Mouse (Mus musculus) urinary bladder, postnatal 36 days (tissue): ENCODE results near the gene Evi5l.

ENCODE experiments used
- DNase-seq, 2 experiments: peaks; one replicate each; pipeline ENCODE4 v3.0.0; 2022; ENCODE audit warnings: low spot score in 2 of 2, mixed read lengths in 1 of 2

Evi5l gene

DNA sequence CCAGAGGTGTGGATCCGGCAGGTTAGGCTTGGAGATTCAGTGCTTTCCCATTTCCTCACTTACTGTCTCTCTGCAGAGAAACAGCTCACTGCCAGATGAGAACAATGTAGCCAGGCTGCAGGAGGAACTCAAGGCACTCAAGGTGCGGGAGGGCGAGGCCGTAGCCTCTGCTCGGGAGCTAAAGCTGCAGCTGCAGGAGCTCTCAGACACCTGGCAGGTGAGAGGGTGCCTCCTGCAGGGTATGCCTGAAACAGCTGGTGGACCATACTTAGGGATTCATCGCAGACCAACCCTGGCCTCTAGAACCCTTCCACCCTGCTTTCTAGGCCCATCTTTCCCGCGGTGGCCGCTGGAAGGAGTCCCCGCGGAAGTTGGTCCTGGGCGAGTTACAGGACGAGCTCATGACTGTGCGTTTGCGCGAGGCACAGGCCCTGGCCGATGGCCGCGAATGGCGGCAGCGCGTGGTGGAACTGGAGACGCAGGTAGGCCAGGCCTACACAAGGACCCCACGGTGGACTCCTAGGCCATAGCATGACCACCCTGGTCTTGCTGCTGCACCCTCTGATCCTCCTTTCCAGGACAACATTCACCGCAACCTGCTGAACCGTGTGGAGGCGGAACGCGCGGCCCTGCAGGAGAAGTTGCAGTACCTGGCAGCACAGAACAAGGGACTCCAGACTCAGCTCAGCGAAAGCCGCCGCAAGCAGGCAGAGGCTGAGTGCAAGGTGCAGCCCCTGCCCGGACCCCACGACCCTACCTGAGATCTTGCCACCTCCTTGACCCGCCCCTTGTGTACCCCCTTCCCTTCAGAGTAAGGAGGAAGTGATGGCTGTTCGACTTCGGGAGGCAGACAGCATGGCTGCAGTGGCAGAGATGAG, 39.1 kb downstream of the Evi5l start:
- no peak for DNase-seq

GRCm38 (mm10) chr8:4206182-4207015, 40.0 kb downstream of the Evi5l start:
- DNase-seq = no peak

DNA sequence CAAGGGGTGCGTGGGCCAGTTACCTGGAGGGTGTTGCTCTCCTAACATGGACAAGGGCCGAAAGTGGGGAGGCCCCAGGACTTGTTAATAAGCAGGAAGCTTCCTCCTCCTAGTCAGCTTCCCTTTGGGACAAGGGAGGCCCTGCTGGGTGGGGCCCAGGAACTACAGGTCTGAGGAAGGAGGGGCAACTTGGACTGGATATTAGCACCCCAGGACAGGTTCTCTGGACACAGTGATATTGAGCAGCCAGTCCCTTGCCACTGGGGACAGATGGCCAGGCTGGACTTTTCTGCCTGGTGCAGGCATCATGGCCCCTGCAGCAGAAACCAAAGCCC, 40.6 kb downstream of the Evi5l start:
- no peak for DNase-seq

DNA sequence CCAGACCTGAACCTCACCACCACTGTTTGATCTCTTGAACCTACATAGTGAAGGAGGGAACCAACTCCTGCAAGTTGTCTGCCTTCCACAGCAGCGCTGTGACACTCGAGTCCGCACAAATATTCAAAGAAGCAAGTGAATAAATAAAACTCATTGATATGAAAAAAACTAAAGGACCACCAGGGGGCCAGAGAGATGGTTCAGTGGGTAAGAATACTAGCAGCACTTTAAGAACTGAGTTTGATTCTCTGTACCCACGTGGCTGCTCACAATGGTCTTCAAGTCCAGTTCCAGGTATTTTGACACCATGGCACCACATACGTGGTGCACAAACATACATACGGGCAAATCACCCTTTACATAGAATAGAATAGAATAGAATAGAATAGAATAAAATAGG, 44.7 kb downstream of the Evi5l start:
- no peak for DNase-seq

GRCm38 (mm10) chr8:4212809-4213209, 46.4 kb downstream of the Evi5l start:
- DNase-seq = peak; percentile 13 to 16

GRCm38 (mm10) chr8:4213210-4214005, 47.0 kb downstream of the Evi5l start:
- DNase-seq = peak; percentile 60 to 66

DNA sequence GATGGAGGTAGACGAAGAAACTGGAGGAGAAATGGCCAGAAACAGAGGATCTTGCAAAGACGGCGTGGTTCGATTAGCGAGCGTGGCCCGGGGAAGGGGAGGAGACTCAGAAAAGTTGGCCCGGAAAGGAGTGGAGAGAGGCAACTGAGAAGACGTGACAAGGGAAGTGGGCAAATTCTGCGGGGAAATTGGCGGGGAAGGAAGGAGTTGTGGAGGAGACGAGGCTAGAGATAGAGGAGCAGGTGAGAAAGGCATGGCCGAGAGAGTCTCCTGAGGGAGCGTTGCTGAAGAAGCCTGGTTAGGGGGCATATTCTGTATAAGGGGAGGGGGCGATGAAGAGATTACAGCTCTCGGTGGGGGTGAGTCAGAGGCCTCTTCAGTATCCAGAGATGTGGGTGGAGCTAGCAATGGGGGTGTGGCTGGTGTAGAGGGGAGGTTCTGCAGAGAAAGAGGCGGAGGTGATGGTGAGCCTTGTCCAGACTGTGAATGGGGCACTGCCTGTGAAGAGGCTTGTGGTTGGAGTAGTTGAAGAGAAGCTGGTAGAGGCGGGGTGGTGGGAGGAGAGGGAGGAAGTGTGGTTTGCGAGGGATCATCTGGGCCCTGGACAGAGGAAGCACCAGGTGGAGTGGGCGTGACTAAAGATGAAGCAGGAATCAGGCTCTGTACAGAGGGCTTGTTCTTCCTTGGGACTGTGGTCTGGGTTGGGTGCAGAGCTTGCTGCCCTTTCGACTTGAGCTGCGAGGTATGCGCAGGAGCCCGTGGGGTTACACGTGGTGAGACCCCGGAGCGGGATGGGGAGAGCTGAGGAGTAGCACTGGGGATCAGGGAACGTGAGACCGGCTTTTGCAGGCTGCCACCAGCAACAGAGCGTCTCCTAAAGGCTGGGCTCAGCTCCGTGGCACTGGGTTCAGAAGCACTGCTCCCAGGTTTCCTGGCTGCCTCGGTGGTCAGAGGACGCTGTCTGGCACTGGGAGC, 47.9 kb downstream of the Evi5l start:
- DNase-seq = peak; percentile 67 to 76

- no peak for DNase-seq
Measured at GRCm38 (mm10) chr8:4216296-4216695, 49.9 kb downstream of the Evi5l start.

DNA sequence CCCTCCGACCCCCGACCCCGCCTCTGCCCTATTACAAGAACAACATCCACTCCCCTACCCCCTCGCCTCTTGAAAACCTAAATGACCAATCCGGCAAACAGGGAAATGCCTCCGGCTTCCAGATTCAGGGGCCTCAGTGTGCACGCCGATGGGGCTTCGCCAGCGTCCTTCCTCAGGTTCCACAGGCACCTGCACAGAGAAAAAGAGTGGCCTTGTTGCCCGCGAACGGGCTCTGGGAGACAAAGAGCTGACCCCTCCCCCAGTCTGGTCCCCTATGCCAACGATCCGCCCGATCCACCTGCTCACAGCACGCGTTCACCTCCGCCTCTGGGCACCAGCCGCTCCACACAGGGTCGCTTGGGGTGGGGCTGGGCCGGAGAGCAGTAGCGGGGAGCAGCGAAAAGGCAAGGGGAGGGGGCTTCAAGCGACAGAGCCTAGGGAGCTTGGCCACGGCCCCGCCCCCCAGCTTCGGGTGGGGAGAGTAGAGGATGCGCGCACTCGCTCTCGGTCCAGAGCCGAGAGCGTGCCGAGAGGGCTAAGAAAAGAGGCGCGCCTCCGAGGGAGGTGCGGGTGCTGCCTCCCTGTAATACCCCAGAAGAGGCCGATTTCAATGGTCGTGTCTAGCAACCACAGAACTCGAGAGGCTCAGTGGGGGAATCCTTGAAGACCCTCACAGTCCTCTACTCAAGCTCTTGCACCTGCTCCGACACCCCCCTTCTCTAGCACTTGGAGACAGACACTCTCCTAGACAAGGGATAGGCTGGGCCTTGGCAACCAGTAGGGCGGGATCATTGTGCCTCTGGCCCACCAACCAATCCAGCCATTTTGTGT, 50.6 kb downstream of the Evi5l start, which contains the start of gene Prr36:
Gene Prr36 (minus strand): TSS at position 669 of the 831 bp plus-strand sequence.
- no peak for DNase-seq

DNA sequence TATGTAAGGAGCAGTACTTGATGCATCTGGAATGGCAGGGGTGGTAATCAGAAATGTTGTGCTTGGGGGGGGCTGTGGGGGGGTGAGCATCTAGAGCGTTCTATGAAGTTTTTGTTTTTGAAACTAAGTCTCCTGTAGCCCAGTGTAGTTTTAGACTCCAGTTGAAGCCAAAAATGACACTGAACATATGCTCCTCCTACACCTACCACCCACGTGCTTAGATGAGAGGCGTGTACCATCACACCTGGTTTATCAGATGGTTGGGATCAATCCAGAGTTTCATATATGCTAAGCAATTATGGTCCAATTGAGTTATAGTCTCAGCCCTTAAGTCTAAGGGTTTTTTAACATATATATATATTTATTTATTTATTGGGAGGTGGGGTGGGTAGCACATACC, 53.2 kb downstream of the Evi5l start:
- no peak for DNase-seq

GRCm38 (mm10) chr8:4222059-4222458, 55.7 kb downstream of the Evi5l start:
- no peak for DNase-seq

- DNase-seq = no peak
Measured at GRCm38 (mm10) chr8:4226323-4226722, 60.0 kb downstream of the Evi5l start.

DNA sequence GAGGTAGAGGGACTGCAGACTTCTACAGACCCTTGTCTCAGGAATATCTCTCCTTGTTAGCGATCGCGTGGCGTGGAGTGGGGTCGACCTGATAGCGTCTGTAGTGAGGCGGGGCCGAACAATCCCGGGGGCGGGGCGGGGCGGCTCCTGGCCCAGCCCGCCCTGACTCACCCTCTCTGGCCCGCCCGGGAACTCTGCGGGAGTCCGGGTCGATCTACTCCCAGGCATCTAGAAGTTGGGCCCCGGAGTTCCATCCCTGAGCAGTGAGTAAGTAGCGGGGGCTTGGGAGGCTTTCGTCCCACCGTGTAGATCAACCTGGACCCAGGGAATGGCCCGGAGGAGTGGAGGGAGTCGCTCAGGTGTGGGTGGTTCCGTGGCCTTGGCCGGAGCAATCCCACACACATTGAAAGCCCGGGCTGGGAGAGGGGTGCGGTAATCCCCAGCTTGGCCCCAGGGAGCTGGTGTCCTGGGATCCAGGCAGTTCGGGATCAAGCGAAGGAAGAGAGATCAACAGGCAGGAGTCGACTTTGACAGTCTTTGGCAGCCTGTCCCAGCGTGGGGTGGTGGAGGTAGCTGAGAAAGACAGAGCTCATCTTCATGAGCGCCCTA, 60.5 kb downstream of the Evi5l start, which contains the start of gene Lrrc8e:
Gene Lrrc8e (plus strand): TSS at position 89 of the 609 bp plus-strand sequence.
- peak; percentile 45 to 52 for DNase-seq

DNA sequence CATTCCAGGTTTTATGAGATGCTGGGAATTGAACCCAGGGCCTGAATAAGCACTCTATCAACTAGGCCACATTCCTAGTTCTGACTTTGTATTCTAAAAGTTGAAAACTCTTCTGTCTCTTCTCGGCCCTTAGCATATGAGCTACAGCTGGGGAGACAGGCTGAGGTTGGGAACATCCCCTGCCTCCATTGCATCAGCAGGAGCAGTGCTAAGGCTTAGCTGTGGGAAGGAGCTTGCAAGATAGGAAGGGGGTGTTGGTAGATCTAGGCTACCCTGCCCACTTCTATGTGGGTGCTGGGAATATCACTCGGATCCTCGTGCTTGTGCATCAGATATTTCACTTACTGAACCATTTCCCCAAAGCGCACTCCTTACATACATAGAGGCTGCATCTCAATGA, 61.6 kb downstream of the Evi5l start:
- no peak for DNase-seq

DNA sequence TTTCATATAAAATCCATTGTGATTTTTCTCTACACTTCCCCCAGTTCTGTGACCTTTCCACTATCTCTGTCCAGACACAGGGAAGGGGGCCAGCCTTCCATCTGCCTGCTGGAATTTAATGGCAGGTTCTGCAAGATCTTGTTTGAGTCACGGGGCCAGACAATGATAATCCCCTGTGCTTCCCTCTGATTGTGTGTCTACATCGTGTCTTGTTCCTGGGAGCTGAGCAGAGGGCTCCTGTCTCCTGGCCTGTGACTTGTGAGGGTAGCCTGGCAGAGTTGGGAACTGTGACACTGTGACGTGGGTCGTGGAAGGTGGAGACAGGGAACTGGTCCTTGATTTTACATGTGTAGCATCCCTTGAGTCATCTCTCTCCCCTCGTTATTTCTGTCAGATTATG, 63.4 kb downstream of the Evi5l start:
- DNase-seq = no peak

GRCm38 (mm10) chr8:4230612-4231351, 64.4 kb downstream of the Evi5l start:
- DNase-seq = peak; percentile 70 to 78

GRCm38 (mm10) chr8:4237814-4238433, 71.6 kb downstream of the Evi5l start:
- no peak for DNase-seq
